19 mouse cellular contexts compared by ENCODE assay signal in the genomic region with DNA sequence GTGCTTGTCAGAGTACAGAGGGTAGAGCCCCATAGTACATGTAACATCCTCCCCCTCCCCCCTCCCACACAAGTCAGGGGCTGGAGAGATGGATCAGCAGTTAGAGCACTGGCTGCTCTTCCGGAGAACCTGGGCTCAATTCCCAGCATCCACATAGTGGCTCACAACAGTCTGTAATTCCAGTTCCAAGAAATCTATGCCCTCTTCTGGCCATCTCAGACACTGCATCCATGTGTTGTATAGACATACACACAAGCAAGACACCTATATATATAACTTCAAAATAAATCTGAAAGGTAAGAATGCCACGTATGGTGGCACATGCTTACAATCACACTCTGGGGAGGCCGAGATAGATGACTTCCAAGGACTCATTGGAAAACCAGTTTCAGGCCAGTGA.
"Had no signal": no experiment of that assay in that cellular context is flagged by ENCODE, and none has a peak within 500 bp of the region (broad histone marks: within the 10 kb centered on the region; RNA-seq: fewer than 3 reads in every experiment).

No protein-coding gene starts in this region.

- H3K27me3 ChIP-seq: liver, embryonic 13.5 days; midbrain, embryonic 13.5 days; neural tube, embryonic 13.5 days; stomach, embryonic 15.5 days had no signal

- H3K27ac ChIP-seq: liver, embryonic 13.5 days; midbrain, embryonic 10.5 days; midbrain, embryonic 13.5 days; stomach, embryonic 15.5 days had no signal

- ATAC-seq: midbrain, embryonic 13.5 days; midbrain, embryonic 16.5 days had no signal

- H3K36me3 ChIP-seq: liver, embryonic 13.5 days; midbrain, embryonic 10.5 days; midbrain, embryonic 13.5 days; neural tube, embryonic 13.5 days; stomach, embryonic 15.5 days had no signal

- H3K4me2 ChIP-seq: liver, embryonic 13.5 days; midbrain, embryonic 13.5 days; neural tube, embryonic 13.5 days; stomach, embryonic 15.5 days had no signal

- H3K4me1 ChIP-seq: liver, embryonic 13.5 days; megakaryocyte, embryonic 14.5 days; midbrain, embryonic 13.5 days; stomach, embryonic 15.5 days had no signal

- H3K9me3 ChIP-seq: liver, embryonic 13.5 days; midbrain, embryonic 13.5 days; neural tube, embryonic 13.5 days; stomach, embryonic 15.5 days had no signal

- H3K9ac ChIP-seq: liver, embryonic 13.5 days; midbrain, embryonic 13.5 days; neural tube, embryonic 13.5 days; stomach, embryonic 15.5 days had no signal

- H3K4me3 ChIP-seq: liver, embryonic 13.5 days; megakaryocyte, embryonic 14.5 days; midbrain, embryonic 10.5 days; midbrain, embryonic 13.5 days; myocyte; neural tube, embryonic 13.5 days; stomach, embryonic 15.5 days had no signal

- DNase-seq: kidney, adult 18-20 months; kidney, adult 9 months; kidney, postnatal 36 days; layer of hippocampus, adult 9-11 months; liver, embryonic 13.5 days; lung, adult 2 months; lung, postnatal 14 days; lung, postnatal 4 days; retina, postnatal 1 day; right cerebral cortex, postnatal 25 days; spleen, adult 18-20 months; thymus, postnatal 25 days had no signal
